Mouse (Mus musculus) testis, adult 2 months (tissue): ENCODE data around the gene Rtn4rl1.

Source experiments
- CTCF ChIP-seq: fragments of 200-500 bp; IDR thresholded peaks from 2 replicates; pipeline ENCODE4 v1.5.1; 2012; ENCODE audit warnings: low read depth, mild to moderate bottlenecking, inconsistent platforms, low read length, moderate library complexity; ENCODE audit not compliant: control insufficient read depth, insufficient read depth, insufficient replicate concordance
- POLR2A ChIP-seq: fragments of 200-500 bp; IDR thresholded peaks from 2 replicates; pipeline ENCODE4 v1.6.1; 2012; ENCODE audit warnings: low read depth, mild to moderate bottlenecking, inconsistent platforms, low read length, moderate library complexity; ENCODE audit not compliant: control insufficient read depth

DNA sequence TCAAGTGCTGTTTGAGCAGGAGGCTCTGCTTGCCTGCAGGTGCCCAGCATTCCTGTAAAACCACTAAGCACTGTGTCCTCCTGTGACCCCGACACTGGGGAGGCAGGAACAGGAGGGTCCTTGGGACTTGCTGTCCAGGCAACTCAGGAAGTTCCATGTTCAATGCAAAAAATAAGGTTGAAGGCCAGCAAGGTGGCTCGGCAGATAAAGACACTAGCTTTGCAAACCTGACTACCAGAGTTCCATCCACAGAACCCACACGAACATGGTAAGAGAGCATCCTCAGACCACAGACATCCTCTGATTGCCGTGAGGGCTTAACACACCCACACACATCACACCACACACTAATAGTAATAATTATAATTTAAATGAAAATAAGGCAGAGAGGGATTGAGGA, 75.6 kb downstream of the Rtn4rl1 start:
- no peak for TF ChIP-seq CTCF
- TF ChIP-seq POLR2A: no peak
